Mouse (Mus musculus): Measurements from ENCODE around the gene Rnf185. TPM values are rescaled to one million over a fixed set of nuclear protein-coding genes. Genes with fewer than 3 reads are reported as not detected.

The Rnf185 gene
- 9.4 and 9.6 TPM in 2 replicates for polyA plus RNA-seq (2016; fragmentation: Nextera tagmentation; extraction: Ambion mirVana)

DNA sequence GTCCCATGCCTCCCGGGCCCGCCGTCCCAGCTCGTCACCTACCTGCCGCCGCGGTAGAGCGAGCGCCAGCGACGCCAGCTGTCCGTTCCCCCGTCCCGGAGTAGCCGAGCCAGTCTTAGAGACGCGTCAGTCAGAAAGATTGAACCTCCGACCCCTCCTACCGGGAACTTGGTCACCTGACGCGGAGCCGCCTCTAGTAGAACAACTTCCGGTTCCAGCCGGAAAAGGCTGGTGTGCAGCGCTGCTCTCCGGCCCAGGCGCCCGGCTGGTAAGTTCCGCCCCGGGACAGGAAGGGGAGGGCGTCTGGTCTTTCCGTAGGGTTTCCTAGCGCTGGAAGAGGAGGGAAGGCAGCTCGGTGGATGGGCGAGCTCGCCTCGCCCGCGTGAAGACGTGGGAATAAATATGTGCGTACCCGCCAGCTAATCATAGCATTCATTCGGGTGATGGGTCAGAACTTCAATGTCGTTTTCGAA, at the start of gene Rnf185:
TSS of gene Rnf185 (minus strand) at position 197 of the 473 bp plus-strand sequence.
- Histone ChIP-seq H3K4me2 (peak within 1 kb of the TSS; percentile 98), H3K27me3 (replicated peaks) (no peaks in the 10 kb centered on the region), H3K9me3 (replicated peaks) (no peaks in the 10 kb centered on the region), H3K36me3 (peaks cover 17% of the 10 kb centered on the region), H3K9ac (peak within 1 kb of the TSS; percentile 81), H3K4me1 (peaks cover 39% of the 10 kb centered on the region), H3K27ac (peak within 1 kb of the TSS; percentile 86), H3K4me3 (peak within 1 kb of the TSS; percentile 81)
- under 1% methylated on average over 45 of the region's 45 CpGs for WGBS (ENCODE audit: insufficient replicate concordance)
- peak; percentile 98 for ATAC-seq

DNA sequence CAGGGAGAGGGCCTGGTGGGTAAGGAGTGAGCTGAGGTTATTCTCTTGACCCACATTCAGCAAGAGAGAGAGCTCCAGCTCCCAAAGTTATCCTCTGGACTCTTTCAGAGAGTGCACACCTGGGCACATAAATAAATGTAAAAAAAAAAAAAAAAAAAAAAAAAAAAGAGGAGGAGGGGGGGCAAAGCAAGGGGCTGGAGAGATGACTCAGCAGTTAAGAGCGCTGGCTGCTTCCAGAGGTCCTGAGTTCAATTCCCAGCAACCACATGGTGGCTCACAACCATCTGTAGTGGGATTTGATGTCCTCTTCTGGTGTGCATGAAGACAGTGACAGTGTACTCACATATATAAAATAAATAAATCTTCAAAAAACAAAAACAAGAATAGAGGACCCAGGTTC, 45.1 kb upstream of the Rnf185 start:
- WGBS (ENCODE audit: insufficient replicate concordance): 71% methylated on average over 1 of the region's 1 CpGs
- Histone ChIP-seq H3K9me3 (replicated peaks) (no peaks in the 10 kb centered on the region), H3K4me2 (no peak overlapping the region), H3K27me3 (replicated peaks) (peaks cover 17% of the 10 kb centered on the region; the same call in 1 of the 2 replicates), H3K27ac (no peak overlapping the region), H3K4me3 (no peak overlapping the region), H3K4me1 (0 out of 2 replicates have a peak, but pooled peaks cover under 1% of the 10 kb centered on the region), H3K9ac (no peak overlapping the region), H3K36me3 (no peaks in the 10 kb centered on the region)
- ATAC-seq: no peak

DNA sequence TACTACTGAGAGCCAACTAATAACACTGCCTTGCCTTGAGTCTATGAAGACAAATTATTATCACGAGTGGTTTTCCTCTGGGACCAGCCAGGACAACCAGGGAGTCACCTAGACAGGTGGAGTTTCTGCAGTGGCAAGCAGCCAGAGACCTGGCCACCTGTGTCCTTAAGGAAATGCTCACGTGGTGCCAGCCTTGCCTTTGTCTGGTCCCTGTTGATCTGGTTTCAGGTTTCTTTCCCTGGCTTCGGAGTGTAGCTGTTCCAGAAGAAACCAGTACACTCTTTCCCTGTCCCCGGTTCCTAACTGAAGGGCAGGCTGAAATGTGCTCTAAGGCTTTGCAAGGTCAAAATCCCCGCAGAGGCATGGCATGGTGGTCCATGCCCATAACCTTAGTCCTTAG, 44.6 kb upstream of the Rnf185 start:
- no peaks in the 10 kb centered on the region for H3K9me3 ChIP-seq (replicated peaks)
- H3K36me3 ChIP-seq: no peaks in the 10 kb centered on the region
- no peak overlapping the region for H3K4me2 ChIP-seq
- H3K27ac ChIP-seq: no peak overlapping the region
- no peak overlapping the region for H3K9ac ChIP-seq
- 65% methylated on average over 5 of the region's 5 CpGs for WGBS (ENCODE audit: insufficient replicate concordance)
- 0 out of 2 replicates have a peak, but pooled peaks cover 4% of the 10 kb centered on the region for H3K4me1 ChIP-seq
- H3K27me3 ChIP-seq (replicated peaks): peaks cover 11% of the 10 kb centered on the region; the same call in 1 of the 2 replicates
- no peak for ATAC-seq
- no peak overlapping the region for H3K4me3 ChIP-seq

DNA sequence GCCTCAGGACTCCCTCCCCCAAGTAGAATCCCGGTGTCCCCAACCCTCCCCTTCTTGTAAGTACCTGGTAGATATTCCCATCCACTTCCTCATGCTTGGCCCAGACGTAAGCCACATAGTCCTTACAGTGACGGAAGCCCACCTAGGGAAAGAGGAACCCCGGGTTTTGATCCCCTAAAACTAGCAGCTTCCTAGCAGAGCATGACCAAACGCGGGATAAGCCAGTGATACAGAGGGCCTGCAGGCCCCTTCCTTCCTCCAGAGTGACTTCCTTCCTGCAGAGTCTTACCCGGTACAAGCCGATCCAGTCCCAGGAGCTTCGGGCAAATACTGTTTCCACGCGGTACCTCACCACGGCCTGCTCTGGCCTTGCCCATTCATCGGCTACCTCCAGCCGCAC, 43.3 kb upstream of the Rnf185 start:
- ATAC-seq: no peak
- 52% methylated on average over 13 of the region's 14 CpGs for WGBS (ENCODE audit: insufficient replicate concordance)
- Histone ChIP-seq H3K4me2 (no peak overlapping the region), H3K4me3 (no peak overlapping the region), H3K9me3 (replicated peaks) (no peaks in the 10 kb centered on the region), H3K4me1 (0 out of 2 replicates have a peak, but pooled peaks cover 4% of the 10 kb centered on the region), H3K27me3 (replicated peaks) (no peaks in the 10 kb centered on the region), H3K9ac (no peak overlapping the region), H3K27ac (no peak overlapping the region), H3K36me3 (no peaks in the 10 kb centered on the region)

DNA sequence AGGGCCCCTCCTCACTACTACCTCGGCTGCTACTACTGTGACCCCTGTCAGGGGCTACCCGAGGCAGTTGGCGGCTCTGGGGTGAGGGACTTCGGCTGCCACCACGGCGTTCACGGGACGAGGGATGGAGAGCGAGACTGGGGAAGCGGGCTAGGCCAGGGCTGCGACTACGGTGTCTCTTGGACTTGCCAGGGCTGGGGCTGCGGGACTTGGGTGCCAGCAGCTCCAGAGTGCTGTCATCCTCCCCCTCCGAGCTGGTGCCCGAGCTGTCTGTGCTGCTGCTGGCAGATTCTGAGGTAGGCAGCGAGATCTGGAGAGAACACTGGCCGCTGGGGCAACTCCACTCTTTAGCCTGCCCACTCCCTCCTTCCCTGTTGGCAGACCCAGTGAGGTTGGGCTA, 42.7 kb upstream of the Rnf185 start:
- H3K36me3 ChIP-seq: no peaks in the 10 kb centered on the region
- no peak overlapping the region for H3K4me2 ChIP-seq
- H3K27ac ChIP-seq: no peak overlapping the region
- ATAC-seq: no peak
- no peak overlapping the region for H3K4me3 ChIP-seq
- 79% methylated on average over 17 of the region's 17 CpGs for WGBS (ENCODE audit: insufficient replicate concordance)
- no peak overlapping the region for H3K9ac ChIP-seq
- H3K27me3 ChIP-seq (replicated peaks): no peaks in the 10 kb centered on the region
- H3K4me1 ChIP-seq: 0 out of 2 replicates have a peak, but pooled peaks cover 5% of the 10 kb centered on the region
- no peaks in the 10 kb centered on the region for H3K9me3 ChIP-seq (replicated peaks)

- Histone ChIP-seq H3K27me3 (replicated peaks) (no peaks in the 10 kb centered on the region), H3K4me2 (no peak overlapping the region), H3K4me3 (no peak overlapping the region), H3K27ac (no peak overlapping the region), H3K9ac (no peak overlapping the region), H3K36me3 (no peaks in the 10 kb centered on the region), H3K9me3 (replicated peaks) (no peaks in the 10 kb centered on the region), H3K4me1 (peaks cover 15% of the 10 kb centered on the region)
- no peak for ATAC-seq
- WGBS (ENCODE audit: insufficient replicate concordance): 68% methylated on average over 4 of the region's 4 CpGs
Observed at GRCm38 (mm10) chr11:3492748-3493147, 40.6 kb upstream of the Rnf185 start.

GRCm38 (mm10) chr11:3489036-3489435, 36.9 kb upstream of the Rnf185 start:
- no peaks in the 10 kb centered on the region for H3K9me3 ChIP-seq (replicated peaks)
- no peak overlapping the region; the same call in 1 of the 2 replicates for H3K4me2 ChIP-seq
- H3K4me3 ChIP-seq: no peak overlapping the region
- no peak overlapping the region for H3K9ac ChIP-seq
- H3K27ac ChIP-seq: no peak overlapping the region
- ATAC-seq: no peak
- no peaks in the 10 kb centered on the region for H3K27me3 ChIP-seq (replicated peaks)
- H3K36me3 ChIP-seq: no peaks in the 10 kb centered on the region
- H3K4me1 ChIP-seq: peaks cover 15% of the 10 kb centered on the region
- 29% methylated on average over 5 of the region's 5 CpGs for WGBS (ENCODE audit: insufficient replicate concordance)

- Histone ChIP-seq H3K9me3 (replicated peaks) (no peaks in the 10 kb centered on the region), H3K27ac (no peak within 1 kb of the TSS), H3K4me1 (peaks cover 15% of the 10 kb centered on the region), H3K4me2 (no peak within 1 kb of the TSS), H3K36me3 (no peaks in the 10 kb centered on the region), H3K4me3 (no peak within 1 kb of the TSS), H3K9ac (no peak within 1 kb of the TSS), H3K27me3 (replicated peaks) (no peaks in the 10 kb centered on the region)
- ATAC-seq: no peak
- WGBS (ENCODE audit: insufficient replicate concordance): 44% methylated on average over 11 of the region's 11 CpGs
Observed at GRCm38 (mm10) chr11:3487952-3488570, 35.9 kb upstream of the Rnf185 start, which contains the start of gene Pla2g3. TSS of gene Pla2g3 (plus strand) at chr11:3488284.

- H3K36me3 ChIP-seq: no peaks in the 10 kb centered on the region
- no peaks in the 10 kb centered on the region for H3K27me3 ChIP-seq (replicated peaks)
- H3K9ac ChIP-seq: no peak overlapping the region
- H3K9me3 ChIP-seq (replicated peaks): no peaks in the 10 kb centered on the region
- H3K27ac ChIP-seq: no peak overlapping the region
- H3K4me1 ChIP-seq: peaks cover 11% of the 10 kb centered on the region
- no peak for ATAC-seq
- no peak overlapping the region for H3K4me3 ChIP-seq
- 34% methylated on average over 7 of the region's 7 CpGs for WGBS (ENCODE audit: insufficient replicate concordance)
- no peak overlapping the region for H3K4me2 ChIP-seq
Observed at GRCm38 (mm10) chr11:3486349-3486748, 34.2 kb upstream of the Rnf185 start.

- Histone ChIP-seq H3K4me1 (peaks cover 3% of the 10 kb centered on the region), H3K27ac (no peak overlapping the region), H3K27me3 (replicated peaks) (no peaks in the 10 kb centered on the region)
Observed at GRCm38 (mm10) chr11:3483980-3484642, 31.9 kb upstream of the Rnf185 start.

DNA sequence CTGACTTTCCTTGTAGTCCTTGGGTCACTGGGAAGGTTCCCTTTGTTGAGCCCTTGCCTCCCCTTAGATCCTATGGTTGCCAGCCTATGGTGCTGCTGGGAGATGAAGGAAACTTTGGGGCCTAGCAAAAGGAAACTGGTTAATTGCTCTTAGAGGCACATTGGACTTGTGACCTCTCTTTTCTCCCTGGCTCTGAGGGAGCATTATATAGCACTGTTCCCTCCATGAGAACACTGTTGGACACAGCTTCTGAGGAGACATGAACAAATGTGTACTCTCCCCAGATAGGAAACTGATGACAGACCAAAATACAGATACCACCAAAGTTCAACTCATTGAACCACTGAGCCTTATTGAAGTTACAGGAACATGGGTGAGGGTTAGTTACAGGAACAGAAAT, 23.3 kb upstream of the Rnf185 start:
- H3K36me3 ChIP-seq: no peaks in the 10 kb centered on the region
- no peak overlapping the region for H3K4me3 ChIP-seq
- no peak overlapping the region for H3K9ac ChIP-seq
- no peaks in the 10 kb centered on the region for H3K4me1 ChIP-seq
- H3K4me2 ChIP-seq: no peak overlapping the region
- H3K9me3 ChIP-seq (replicated peaks): no peaks in the 10 kb centered on the region
- H3K27me3 ChIP-seq (replicated peaks): no peaks in the 10 kb centered on the region
- ATAC-seq: no peak
- no peak overlapping the region for H3K27ac ChIP-seq

More at GRCm38 (mm10) chr11:3483980-3484642, 31.9 kb upstream of the Rnf185 start:
- no peak for ATAC-seq
- H3K4me2 ChIP-seq: no peak overlapping the region
- H3K36me3 ChIP-seq: no peaks in the 10 kb centered on the region
- H3K4me3 ChIP-seq: no peak overlapping the region
- H3K9me3 ChIP-seq (replicated peaks): no peaks in the 10 kb centered on the region
- 47% methylated on average over 11 of the region's 11 CpGs for WGBS (ENCODE audit: insufficient replicate concordance)
- H3K9ac ChIP-seq: no peak overlapping the region

DNA sequence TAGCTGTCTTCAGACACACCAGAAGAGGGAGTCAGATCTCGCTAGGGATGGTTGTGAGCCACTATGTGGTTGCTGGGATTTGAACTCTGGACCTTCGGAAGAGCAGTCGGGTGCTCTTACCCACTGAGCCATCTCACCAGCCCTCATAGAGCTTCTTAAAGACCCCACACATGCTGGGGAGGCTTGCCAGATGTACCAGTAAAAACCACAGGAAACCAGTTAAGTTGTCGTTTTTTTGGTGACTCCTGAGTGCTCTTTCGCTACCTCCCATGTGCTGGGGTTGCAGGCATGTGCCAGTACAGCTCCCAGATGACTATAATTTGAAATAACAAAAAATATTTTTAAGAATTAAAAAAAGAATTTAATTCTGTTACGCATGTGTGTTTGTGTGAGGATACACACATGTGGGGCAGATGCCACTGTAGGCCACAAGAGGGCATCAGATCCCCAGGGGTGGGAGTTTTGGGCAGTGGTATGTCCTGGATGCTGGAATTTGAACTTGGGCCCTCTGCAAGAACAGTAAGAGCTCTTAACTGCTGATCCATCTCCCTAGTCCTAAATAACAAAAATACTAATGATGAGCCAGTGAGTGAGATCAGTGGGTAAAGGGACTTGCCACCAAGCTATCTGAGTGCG, 22.4 kb upstream of the Rnf185 start:
- H3K9me3 ChIP-seq (replicated peaks): no peaks in the 10 kb centered on the region
- WGBS (ENCODE audit: insufficient replicate concordance): 48% methylated on average over 7 of the region's 7 CpGs
- H3K4me3 ChIP-seq: no peak overlapping the region
- H3K4me2 ChIP-seq: no peak overlapping the region
- H3K36me3 ChIP-seq: no peaks in the 10 kb centered on the region
- no peak for ATAC-seq
- no peak overlapping the region for H3K27ac ChIP-seq
- no peaks in the 10 kb centered on the region for H3K27me3 ChIP-seq (replicated peaks)
- H3K4me1 ChIP-seq: no peaks in the 10 kb centered on the region
- no peak overlapping the region for H3K9ac ChIP-seq
